Mouse (Mus musculus) neural tube, embryonic 13.5 days (tissue): ENCODE results near the gene Nkain2. TPM values are rescaled to one million over a fixed set of nuclear protein-coding genes. Genes with fewer than 3 reads are reported as not detected.

Experiments used
- ATAC-seq: fragments of 200-750 bp; cut with Nextera tagmentation; 2 replicates; pipeline ENCODE4 v1.8.0; 2017; ENCODE audit warnings: low read depth, mild to moderate bottlenecking, moderate TSS enrichment, moderate library complexity
- H3K27ac ChIP-seq: fragments of 300-500 bp; sonication (generic); replicated peaks from 2 replicates; pipeline ENCODE4 v1.5.1; 2015; ENCODE audit warnings: moderate library complexity, mild to moderate bottlenecking, inconsistent platforms
- H3K27me3 ChIP-seq: fragments of 300-500 bp; sonication (generic); 2 replicates; pipeline ENCODE4 v1.6.1; 2015; ENCODE audit warnings: mild to moderate bottlenecking, inconsistent platforms
- H3K36me3 ChIP-seq: fragments of 300-500 bp; sonication (generic); 2 replicates; pipeline ENCODE4 v1.6.1; 2015; ENCODE audit warnings: mild to moderate bottlenecking, inconsistent platforms
- H3K4me1 ChIP-seq: fragments of 300-500 bp; sonication (generic); replicated peaks from 2 replicates; pipeline ENCODE4 v1.6.1; 2015; ENCODE audit warnings: inconsistent platforms
- H3K4me2 ChIP-seq: fragments of 300-500 bp; sonication (generic); 2 replicates; pipeline ENCODE4 v1.6.1; 2015; ENCODE audit warnings: inconsistent platforms, mild to moderate bottlenecking, moderate library complexity
- H3K4me3 ChIP-seq: fragments of 300-500 bp; sonication (generic); 2 replicates; pipeline ENCODE4 v1.5.1; 2015; ENCODE audit warnings: mild to moderate bottlenecking, inconsistent platforms
- H3K9ac ChIP-seq: fragments of 300-500 bp; sonication (generic); 2 replicates; pipeline ENCODE4 v1.6.1; 2015; ENCODE audit warnings: moderate library complexity, mild to moderate bottlenecking, inconsistent platforms
- H3K9me3 ChIP-seq: fragments of 300-500 bp; sonication (generic); 2 replicates; pipeline ENCODE4 v1.6.1; 2016; ENCODE audit warnings: inconsistent platforms
- WGBS: fragments of 180-500 bp; shearing (Covaris S2); methylation state at CpG from one replicate; pipeline ENCODE4 v1.1.7; 2015; 5-methylcytosine and 5-hydroxymethylcytosine counted together
- polyA plus RNA-seq: library from polyadenylated mRNA; unstranded; fragments of >200 nt; fragmentation: Nextera tagmentation; extraction: Ambion mirVana; gene quantifications from 2 replicates; pipeline ENCODE4 v1.2.1, GENCODE M21; 2015

Nkain2 gene
- 10.6 and 11.2 TPM in 2 replicates for polyA plus RNA-seq

GRCm38 (mm10) chr10:32889652-32890506 lies at the start of gene Nkain2:
TSS of gene Nkain2 (minus strand) at chr10:32890462.
- no peaks in the 10 kb centered on the region for H3K27me3 ChIP-seq
- WGBS = under 1% methylated on average over 81 of the region's 81 CpGs
- H3K9me3 ChIP-seq = no peaks in the 10 kb centered on the region

GRCm38 (mm10) chr10:32939853-32940252 lies 49.6 kb upstream of the Nkain2 start:
- Histone ChIP-seq H3K27me3 (no peaks in the 10 kb centered on the region), H3K9me3 (no peaks in the 10 kb centered on the region), H3K4me2 (no peak overlapping the region), H3K4me3 (no peak overlapping the region), H3K27ac (no peak overlapping the region), H3K9ac (no peak overlapping the region), H3K36me3 (no peaks in the 10 kb centered on the region), H3K4me1 (no peaks in the 10 kb centered on the region)
- no peak for ATAC-seq
- WGBS = 99% methylated on average over 3 of the region's 3 CpGs

More at GRCm38 (mm10) chr10:32889652-32890506, at the start of gene Nkain2:
- H3K4me3 ChIP-seq = peak within 1 kb of the TSS; percentile 86
- ATAC-seq = peak; percentile 91
- H3K36me3 ChIP-seq = no peaks in the 10 kb centered on the region
- peak within 1 kb of the TSS; percentile 80 for H3K4me2 ChIP-seq
- H3K27ac ChIP-seq = peak within 1 kb of the TSS; percentile 76
- H3K9ac ChIP-seq = peak within 1 kb of the TSS; percentile 95
- H3K4me1 ChIP-seq = 0 out of 2 replicates have a peak, but pooled peaks cover 10% of the 10 kb centered on the region

GRCm38 (mm10) chr10:32895093-32895492 lies 4.8 kb upstream of the Nkain2 start:
- no peak for ATAC-seq
- no peaks in the 10 kb centered on the region for H3K27me3 ChIP-seq

GRCm38 (mm10) chr10:32890507-32891131 lies 357 bp upstream of the Nkain2 start:
- Histone ChIP-seq H3K27me3 (no peaks in the 10 kb centered on the region), H3K27ac (peak overlapping the region; percentile 76), H3K9ac (peak overlapping the region; percentile 95), H3K4me3 (peak overlapping the region; percentile 86), H3K9me3 (no peaks in the 10 kb centered on the region), H3K4me2 (peak overlapping the region; percentile 80), H3K36me3 (no peaks in the 10 kb centered on the region), H3K4me1 (0 out of 2 replicates have a peak, but pooled peaks cover 10% of the 10 kb centered on the region)
- 3% methylated on average over 13 of the region's 13 CpGs for WGBS
- peak; percentile 78 for ATAC-seq

More at GRCm38 (mm10) chr10:32895093-32895492, 4.8 kb upstream of the Nkain2 start:
- Histone ChIP-seq H3K4me3 (no peak overlapping the region), H3K9ac (no peak overlapping the region), H3K36me3 (no peaks in the 10 kb centered on the region), H3K27ac (no peak overlapping the region), H3K4me2 (no peak overlapping the region), H3K9me3 (no peaks in the 10 kb centered on the region), H3K4me1 (0 out of 2 replicates have a peak, but pooled peaks cover 10% of the 10 kb centered on the region)

GRCm38 (mm10) chr10:32881977-32882376 lies 8.3 kb downstream of the Nkain2 start:
- Histone ChIP-seq H3K4me2 (no peak overlapping the region), H3K4me3 (no peak overlapping the region), H3K9ac (no peak overlapping the region), H3K4me1 (no peaks in the 10 kb centered on the region), H3K27ac (no peak overlapping the region), H3K36me3 (no peaks in the 10 kb centered on the region), H3K9me3 (no peaks in the 10 kb centered on the region), H3K27me3 (no peaks in the 10 kb centered on the region)
- ATAC-seq = peak; percentile 67; the same call in 1 of the 2 replicates
- 46% methylated on average over 6 of the region's 6 CpGs for WGBS

GRCm38 (mm10) chr10:32870691-32871406 lies 19.4 kb downstream of the Nkain2 start:
- ATAC-seq = no peak
- no peaks in the 10 kb centered on the region for H3K27me3 ChIP-seq
- no peak overlapping the region for H3K9ac ChIP-seq
- H3K36me3 ChIP-seq = no peaks in the 10 kb centered on the region
- WGBS = 78% methylated on average over 1 of the region's 1 CpGs
- H3K27ac ChIP-seq = no peak overlapping the region
- H3K4me2 ChIP-seq = no peak overlapping the region
- H3K9me3 ChIP-seq = no peaks in the 10 kb centered on the region
- H3K4me3 ChIP-seq = no peak overlapping the region
- no peaks in the 10 kb centered on the region; the same call in 1 of the 2 replicates for H3K4me1 ChIP-seq

GRCm38 (mm10) chr10:32869541-32869940 lies 20.7 kb downstream of the Nkain2 start:
- Histone ChIP-seq H3K27me3 (no peaks in the 10 kb centered on the region), H3K4me2 (no peak overlapping the region), H3K4me1 (no peaks in the 10 kb centered on the region; the same call in 1 of the 2 replicates), H3K9ac (no peak overlapping the region), H3K9me3 (no peaks in the 10 kb centered on the region), H3K36me3 (no peaks in the 10 kb centered on the region), H3K27ac (no peak overlapping the region), H3K4me3 (no peak overlapping the region)
- WGBS = 33% methylated on average over 1 of the region's 1 CpGs
- peak; percentile 43; the same call in 1 of the 2 replicates for ATAC-seq

GRCm38 (mm10) chr10:32815210-32815883 lies 74.9 kb downstream of the Nkain2 start:
- H3K4me1 ChIP-seq = no peaks in the 10 kb centered on the region
- no peak overlapping the region for H3K4me2 ChIP-seq
- no peak for ATAC-seq
- H3K9ac ChIP-seq = no peak overlapping the region
- no peak overlapping the region for H3K4me3 ChIP-seq
- no peak overlapping the region for H3K27ac ChIP-seq
- 78% methylated on average over 4 of the region's 4 CpGs for WGBS
- H3K9me3 ChIP-seq = no peaks in the 10 kb centered on the region
- no peaks in the 10 kb centered on the region for H3K27me3 ChIP-seq
- H3K36me3 ChIP-seq = no peaks in the 10 kb centered on the region

GRCm38 (mm10) chr10:32796215-32796614 lies 94.0 kb downstream of the Nkain2 start:
- Histone ChIP-seq H3K4me3 (no peak overlapping the region), H3K4me1 (no peaks in the 10 kb centered on the region), H3K27me3 (no peaks in the 10 kb centered on the region), H3K27ac (no peak overlapping the region), H3K4me2 (no peak overlapping the region), H3K36me3 (no peaks in the 10 kb centered on the region), H3K9ac (no peak overlapping the region), H3K9me3 (no peaks in the 10 kb centered on the region)
- ATAC-seq = no peak
- WGBS = 78% methylated on average over 2 of the region's 2 CpGs

GRCm38 (mm10) chr10:32790541-32790940 lies 99.7 kb downstream of the Nkain2 start:
- Histone ChIP-seq H3K4me2 (no peak overlapping the region), H3K27ac (no peak overlapping the region), H3K9ac (no peak overlapping the region), H3K9me3 (no peaks in the 10 kb centered on the region), H3K27me3 (no peaks in the 10 kb centered on the region), H3K4me3 (no peak overlapping the region), H3K36me3 (no peaks in the 10 kb centered on the region), H3K4me1 (no peaks in the 10 kb centered on the region)
- ATAC-seq = no peak

GRCm38 (mm10) chr10:32782732-32783359 lies 107.4 kb downstream of the Nkain2 start:
- no peaks in the 10 kb centered on the region for H3K9me3 ChIP-seq
- no peak overlapping the region for H3K4me2 ChIP-seq
- no peaks in the 10 kb centered on the region for H3K4me1 ChIP-seq
- peak; percentile 74 for ATAC-seq
- 69% methylated on average over 3 of the region's 3 CpGs for WGBS
- no peaks in the 10 kb centered on the region for H3K36me3 ChIP-seq
- H3K27me3 ChIP-seq = no peaks in the 10 kb centered on the region
- no peak overlapping the region for H3K4me3 ChIP-seq
- H3K27ac ChIP-seq = no peak overlapping the region; the same call in 1 of the 2 replicates
- no peak overlapping the region for H3K9ac ChIP-seq
